Mouse (Mus musculus) erythroblast, embryonic 14.5 days (primary cell): Measurements from ENCODE around the gene Sars. TPM values are rescaled to one million over a fixed set of nuclear protein-coding genes. Genes with fewer than 3 reads are reported as not detected.
A peak's percentile ranks its signal among the peaks of the same experiment; 100 is the strongest.

Experiments
- H3K27me3 ChIP-seq: 2 replicates; pipeline ENCODE4 v1.6.1; 2012; ENCODE audit warnings: inconsistent platforms; ENCODE audit not compliant: control insufficient read depth
- H3K36me3 ChIP-seq: 2 replicates; pipeline ENCODE4 v1.6.1; 2012; ENCODE audit warnings: mild to moderate bottlenecking, inconsistent platforms; ENCODE audit not compliant: control insufficient read depth
- H3K4me1 ChIP-seq: 2 replicates; pipeline ENCODE4 v1.6.1; 2012; ENCODE audit warnings: inconsistent platforms; ENCODE audit not compliant: control insufficient read depth
- H3K4me3 ChIP-seq: replicated peaks from 2 replicates; pipeline ENCODE3; 2012; ENCODE audit warnings: moderate library complexity, mild to moderate bottlenecking, inconsistent platforms
- H3K9me3 ChIP-seq: 2 replicates; pipeline ENCODE4 v1.6.1; 2012; ENCODE audit warnings: low read length, inconsistent platforms, mixed read lengths; ENCODE audit not compliant: control insufficient read depth
- GATA1 ChIP-seq: IDR thresholded peaks from 2 replicates; pipeline ENCODE4 v1.6.1; 2012; ENCODE audit warnings: low read length, inconsistent platforms, mixed read lengths
- TAL1 ChIP-seq: IDR thresholded peaks from 3 replicates; pipeline ENCODE4 v1.6.1; 2012; ENCODE audit warnings: low read length, inconsistent platforms, mixed read lengths
- polyA plus RNA-seq: library from polyadenylated mRNA; stranded (reverse); fragments of >175 nt; gene quantifications from 2 replicates; pipeline ENCODE4 v1.2.3, GENCODE M21; 2012

Gene Sars
- 14.4 and 14.8 TPM in 2 replicates for polyA plus RNA-seq

DNA sequence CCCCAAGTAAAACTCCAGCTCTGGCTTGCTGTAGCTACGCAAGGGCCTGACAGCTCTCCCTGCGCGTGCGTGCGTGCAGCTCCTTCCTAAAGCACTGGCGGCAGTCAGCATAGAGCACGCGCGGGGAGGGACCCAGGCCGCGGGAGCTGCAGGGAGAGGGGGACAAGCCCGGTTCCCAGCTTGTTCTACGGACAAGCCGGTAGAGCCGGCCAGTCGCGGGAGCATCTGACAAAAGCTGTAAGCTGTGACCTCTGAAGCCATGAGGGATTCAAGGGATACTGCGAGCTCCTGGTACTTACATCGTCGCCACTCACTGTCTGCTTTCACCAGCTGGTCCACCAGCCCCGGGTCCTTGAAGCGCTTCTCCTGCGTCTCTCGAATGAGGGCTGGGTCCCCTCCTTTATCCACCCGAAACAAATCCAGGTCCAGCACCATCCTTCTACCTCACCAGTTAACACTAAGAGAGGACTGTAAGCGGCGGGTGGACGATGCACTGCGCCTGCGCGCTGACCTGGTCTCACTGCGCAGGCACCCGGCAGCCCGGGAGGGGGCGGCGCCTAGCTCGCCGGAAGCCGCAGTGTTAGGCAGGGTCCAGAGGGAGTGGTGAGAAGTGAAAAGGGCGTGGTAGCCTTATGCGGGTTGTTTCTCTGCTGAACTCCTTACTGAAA lies at the start of gene Sars:
TSS of gene Sars (minus strand) at position 512 of the 668 bp plus-strand sequence.
- H3K4me3 ChIP-seq: peak within 1 kb of the TSS; percentile 96
- no peak for TF ChIP-seq TAL1
- TF ChIP-seq GATA1: no peak
- peaks cover 4% of the 10 kb centered on the region; the same call in 1 of the 2 replicates for H3K9me3 ChIP-seq
- peaks cover 37% of the 10 kb centered on the region for H3K36me3 ChIP-seq
- peaks cover 49% of the 10 kb centered on the region for H3K4me1 ChIP-seq
- H3K27me3 ChIP-seq: peaks cover 3% of the 10 kb centered on the region; the same call in 1 of the 2 replicates

DNA sequence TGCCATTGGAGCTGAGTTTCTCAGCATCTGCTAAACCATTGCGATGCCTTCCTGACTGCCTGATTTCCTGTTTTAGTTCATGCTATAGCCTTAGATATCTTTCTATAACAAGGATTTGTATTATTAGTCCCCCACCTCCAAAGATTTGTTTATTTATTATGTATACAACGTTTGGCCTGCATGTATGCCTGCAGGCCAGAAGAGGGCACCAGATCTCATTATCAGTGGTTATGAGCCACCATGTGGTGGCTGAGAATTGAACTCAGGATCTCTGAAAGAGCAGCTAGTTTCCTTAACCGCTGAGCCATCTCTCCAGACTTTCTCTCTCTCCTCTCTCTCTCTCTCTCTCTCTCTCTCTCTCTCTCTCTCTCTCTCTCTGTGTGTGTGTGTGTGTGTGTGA lies 45.0 kb upstream of the Sars start:
- H3K4me1 ChIP-seq: no peaks in the 10 kb centered on the region; the same call in 1 of the 2 replicates
- no peak overlapping the region for H3K4me3 ChIP-seq
- TF ChIP-seq GATA1 (no peak), TAL1 (no peak)
- no peaks in the 10 kb centered on the region for H3K36me3 ChIP-seq
- no peaks in the 10 kb centered on the region for H3K27me3 ChIP-seq
- H3K9me3 ChIP-seq: no peaks in the 10 kb centered on the region

DNA sequence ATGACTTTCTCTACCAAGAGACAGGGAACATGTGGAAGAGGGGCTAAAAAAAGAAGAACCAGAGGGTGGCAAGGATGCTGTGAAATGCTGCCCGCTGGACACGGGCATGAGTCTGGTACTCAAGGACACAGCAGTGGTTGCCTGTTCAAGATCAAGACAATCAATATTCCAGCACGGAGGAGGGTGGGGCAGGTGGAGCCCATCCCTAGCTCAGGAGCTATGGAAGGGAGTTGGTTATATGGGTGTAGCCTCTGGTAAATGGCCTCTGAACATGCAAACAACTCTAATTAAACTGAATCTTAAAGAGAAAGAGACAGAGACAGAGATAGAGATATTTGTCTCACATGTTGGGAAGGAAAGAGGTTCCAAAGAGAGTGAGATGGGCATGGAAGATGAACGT lies 39.7 kb upstream of the Sars start:
- Histone ChIP-seq H3K9me3 (no peaks in the 10 kb centered on the region), H3K36me3 (no peaks in the 10 kb centered on the region), H3K4me3 (no peak overlapping the region), H3K4me1 (no peaks in the 10 kb centered on the region; the same call in 1 of the 2 replicates), H3K27me3 (no peaks in the 10 kb centered on the region)
- no peak for TF ChIP-seq GATA1
- no peak for TF ChIP-seq TAL1

DNA sequence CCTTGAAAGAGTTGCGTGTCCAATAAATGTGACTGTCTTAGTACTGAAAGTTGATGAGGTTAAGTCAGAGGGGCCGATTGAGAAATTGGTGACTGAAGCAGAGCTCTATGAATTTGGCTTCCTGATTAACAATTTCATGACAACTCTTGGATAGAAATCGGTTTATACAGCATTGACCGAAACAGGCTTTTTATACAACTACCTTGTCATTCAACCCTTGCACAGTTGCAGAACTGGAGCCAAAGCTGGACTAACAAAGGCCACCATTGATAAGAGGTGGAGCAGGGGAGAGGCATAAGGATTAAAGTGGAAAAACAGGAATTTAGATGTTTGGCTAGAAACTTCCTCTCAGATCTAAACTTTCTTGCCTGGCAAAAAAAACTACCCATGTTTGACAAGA lies 33.8 kb upstream of the Sars start:
- H3K9me3 ChIP-seq: no peaks in the 10 kb centered on the region
- H3K4me1 ChIP-seq: no peaks in the 10 kb centered on the region
- H3K27me3 ChIP-seq: no peaks in the 10 kb centered on the region
- H3K36me3 ChIP-seq: no peaks in the 10 kb centered on the region
- TF ChIP-seq TAL1 (no peak), GATA1 (no peak)
- no peak overlapping the region for H3K4me3 ChIP-seq

DNA sequence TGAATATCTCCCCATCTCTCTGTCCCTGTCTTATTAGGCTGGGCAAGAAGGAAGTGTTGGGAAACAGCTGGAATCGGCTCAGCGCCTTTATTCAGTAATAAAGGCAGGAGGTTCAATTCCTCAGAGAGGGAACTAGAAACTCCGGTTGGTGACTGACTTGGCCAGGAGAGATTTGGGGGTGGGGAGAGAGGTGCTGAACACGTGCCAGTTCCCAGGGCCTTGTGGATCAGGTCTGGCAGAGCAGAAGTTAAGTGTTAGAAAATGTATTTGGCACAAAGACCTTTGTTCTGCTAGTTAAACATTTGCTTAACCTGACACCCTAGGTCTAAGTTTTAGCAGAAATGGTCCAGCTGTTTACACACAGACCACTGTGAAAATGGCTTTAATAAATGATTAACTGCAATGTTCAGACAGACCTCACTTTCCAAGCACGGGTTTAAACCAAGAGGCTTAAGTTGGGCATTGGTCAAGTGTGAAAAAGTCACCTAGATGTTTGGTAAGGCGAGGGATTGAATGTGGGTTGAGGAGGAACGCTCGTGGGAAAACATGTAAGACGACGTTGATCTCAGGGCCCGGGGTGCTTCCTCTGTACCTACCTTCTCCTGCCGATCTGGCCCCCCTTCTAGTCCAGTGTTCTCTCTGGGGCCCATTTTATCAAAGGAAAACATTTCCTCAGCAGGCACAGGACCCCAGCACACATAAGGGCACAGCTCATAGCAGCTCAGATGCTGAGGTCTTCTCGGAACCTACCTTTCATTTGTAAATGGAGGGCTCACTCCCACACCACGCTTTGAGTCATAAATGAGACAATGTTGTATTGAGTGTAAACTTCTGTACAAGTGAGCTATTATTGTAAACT lies 32.0 kb upstream of the Sars start:
- no peaks in the 10 kb centered on the region for H3K9me3 ChIP-seq
- TF ChIP-seq GATA1: no peak
- no peak for TF ChIP-seq TAL1
- H3K4me1 ChIP-seq: no peaks in the 10 kb centered on the region

DNA sequence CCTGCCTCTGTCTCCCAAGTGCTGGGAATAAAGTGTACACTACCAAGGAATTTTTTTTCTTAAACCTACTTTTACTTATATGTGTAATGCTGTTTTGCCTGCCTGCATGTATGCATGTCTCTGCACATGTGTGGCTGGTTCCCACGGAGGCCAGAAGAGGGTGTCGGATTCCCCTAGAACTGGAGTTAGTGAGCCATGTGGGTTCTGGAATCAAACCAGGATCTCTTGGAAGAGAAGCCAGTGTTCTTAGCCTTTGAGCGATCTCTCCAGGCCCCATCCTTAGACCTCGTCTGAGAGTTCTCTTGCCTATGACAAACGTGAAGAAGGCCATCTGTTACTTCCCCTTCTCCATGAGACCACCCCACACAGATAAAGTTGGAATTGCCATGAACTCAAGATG lies 30.5 kb upstream of the Sars start:
- H3K4me1 ChIP-seq: no peaks in the 10 kb centered on the region
- H3K4me3 ChIP-seq: no peak overlapping the region
- no peaks in the 10 kb centered on the region; the same call in 1 of the 2 replicates for H3K27me3 ChIP-seq
- TF ChIP-seq TAL1 (no peak), GATA1 (no peak)
- no peaks in the 10 kb centered on the region for H3K9me3 ChIP-seq
- H3K36me3 ChIP-seq: no peaks in the 10 kb centered on the region

More for the DNA sequence above, 32.0 kb upstream of the Sars start:
- H3K36me3 ChIP-seq: no peaks in the 10 kb centered on the region
- no peak overlapping the region for H3K4me3 ChIP-seq
- H3K27me3 ChIP-seq: no peaks in the 10 kb centered on the region; the same call in 1 of the 2 replicates

DNA sequence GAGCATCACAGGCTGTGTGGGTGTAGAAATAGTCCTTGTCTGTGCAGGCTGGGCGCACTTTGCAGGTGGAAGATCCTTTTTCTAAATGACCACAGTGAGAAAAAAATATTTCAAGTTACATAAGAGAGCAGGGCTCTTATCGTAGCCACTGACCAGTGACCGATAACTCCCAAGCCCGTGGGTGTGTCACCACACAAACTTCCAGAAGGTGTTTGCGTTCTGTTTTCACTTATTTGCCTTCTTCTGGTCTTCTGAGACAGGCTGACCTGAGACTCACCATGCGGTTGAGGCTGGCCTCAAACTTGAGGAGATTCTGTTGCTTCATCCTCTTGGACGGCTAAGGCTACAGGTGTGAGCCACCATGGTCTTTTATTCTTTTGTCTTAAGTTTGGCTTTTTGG lies 30.0 kb upstream of the Sars start:
- H3K9me3 ChIP-seq: no peaks in the 10 kb centered on the region
- TF ChIP-seq GATA1: no peak
- TF ChIP-seq TAL1: no peak
- H3K27me3 ChIP-seq: no peaks in the 10 kb centered on the region; the same call in 1 of the 2 replicates
- H3K4me1 ChIP-seq: no peaks in the 10 kb centered on the region
- no peak overlapping the region for H3K4me3 ChIP-seq
- no peaks in the 10 kb centered on the region for H3K36me3 ChIP-seq

DNA sequence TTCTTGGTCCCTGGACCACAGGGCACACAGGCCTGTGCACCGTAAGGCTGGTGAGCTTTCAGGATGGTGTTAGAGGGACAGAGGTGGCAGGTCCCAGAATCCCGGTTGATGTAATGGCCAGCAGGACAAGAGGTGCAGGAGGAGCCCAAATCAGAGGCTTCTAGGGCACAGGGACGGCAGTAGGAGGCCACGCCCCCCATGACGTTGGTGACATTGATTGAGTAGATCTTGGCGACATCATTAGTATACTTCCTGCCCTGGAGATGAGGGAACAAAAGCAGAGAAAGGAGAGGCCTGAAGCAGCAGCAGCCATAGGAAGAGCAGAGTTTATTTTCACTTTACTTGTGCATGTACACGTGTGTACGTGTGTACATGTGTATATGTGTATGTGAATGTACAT lies 22.8 kb upstream of the Sars start:
- Histone ChIP-seq H3K27me3 (no peaks in the 10 kb centered on the region; the same call in 1 of the 2 replicates), H3K4me3 (no peak overlapping the region), H3K9me3 (no peaks in the 10 kb centered on the region), H3K36me3 (no peaks in the 10 kb centered on the region), H3K4me1 (no peaks in the 10 kb centered on the region)
- TF ChIP-seq GATA1 (no peak), TAL1 (no peak)

DNA sequence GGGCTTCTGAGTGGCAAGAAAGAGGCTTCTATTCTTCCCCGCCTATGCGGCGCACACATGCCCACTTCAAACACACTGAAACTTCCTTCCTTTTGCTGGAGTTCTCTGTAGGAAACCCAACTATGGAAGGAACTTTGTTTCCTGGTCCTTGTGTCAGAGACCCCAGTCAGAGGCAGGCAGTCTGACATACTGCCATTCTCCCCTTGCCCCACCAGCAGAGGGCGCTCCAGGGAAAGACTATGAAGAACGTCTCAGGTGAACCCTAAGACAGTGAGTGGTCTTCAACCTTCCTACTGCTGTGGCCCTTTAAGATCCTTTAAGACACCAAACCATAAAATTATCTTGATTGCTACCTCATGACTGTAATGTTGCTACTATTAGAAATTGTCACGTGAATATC lies 21.4 kb upstream of the Sars start:
- no peaks in the 10 kb centered on the region; the same call in 1 of the 2 replicates for H3K27me3 ChIP-seq
- no peak overlapping the region for H3K4me3 ChIP-seq
- H3K4me1 ChIP-seq: no peaks in the 10 kb centered on the region
- H3K36me3 ChIP-seq: no peaks in the 10 kb centered on the region
- TF ChIP-seq TAL1 (no peak), GATA1 (no peak)
- H3K9me3 ChIP-seq: no peaks in the 10 kb centered on the region
